Mouse (Mus musculus): ENCODE measurements around the gene Oxsr1. TPM values are rescaled to one million over a fixed set of nuclear protein-coding genes. Genes with fewer than 3 reads are reported as not detected.
A peak's percentile ranks its signal among the peaks of the same experiment; 100 is the strongest.
"Not testable (repeated sequence)": the region's sequence is repeated elsewhere in the genome, so short reads cannot be mapped to it uniquely, and the experiment has no call there.

Oxsr1 gene
- total RNA-seq, 2 experiments from 2014 or later = 32.0 to 33.2 TPM

DNA sequence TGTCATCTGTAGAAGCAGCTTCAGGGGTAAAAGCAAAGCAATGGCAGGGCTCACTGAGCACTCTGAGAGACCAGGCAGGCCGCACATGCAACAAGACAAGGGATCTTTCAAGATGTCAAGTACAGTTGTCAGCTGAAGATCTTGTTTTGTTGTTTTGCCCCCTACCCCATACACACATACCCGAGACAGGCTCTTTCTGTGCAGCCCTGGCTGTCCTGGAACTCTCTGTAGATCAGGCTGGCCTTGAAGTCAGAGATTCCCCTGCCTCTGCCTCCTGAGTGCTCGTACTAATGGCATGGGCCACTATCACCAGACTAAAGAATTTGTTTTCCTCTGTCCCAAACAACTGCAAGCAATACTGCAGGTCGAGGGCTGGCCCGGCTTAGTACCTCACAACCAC lies 44.2 kb downstream of the Oxsr1 start:
- DNase-seq (ENCODE audit: low spot score in 2 of 2) = no peak

- DNase-seq (ENCODE audit: low spot score in 2 of 2) = peak; percentile 35 to 45
Measured at GRCm38 (mm10) chr9:119276321-119276720, 45.9 kb downstream of the Oxsr1 start.

- DNase-seq (ENCODE audit: low spot score in 2 of 2) = not testable (repeated sequence)
Measured at GRCm38 (mm10) chr9:119274814-119275213, 47.4 kb downstream of the Oxsr1 start.

- no peak for DNase-seq (ENCODE audit: low spot score in 2 of 2)
Measured at GRCm38 (mm10) chr9:119271496-119271895, 50.7 kb downstream of the Oxsr1 start.

- no peak for DNase-seq (ENCODE audit: low spot score in 2 of 2)
Measured at GRCm38 (mm10) chr9:119268588-119269145, 53.6 kb downstream of the Oxsr1 start.

DNA sequence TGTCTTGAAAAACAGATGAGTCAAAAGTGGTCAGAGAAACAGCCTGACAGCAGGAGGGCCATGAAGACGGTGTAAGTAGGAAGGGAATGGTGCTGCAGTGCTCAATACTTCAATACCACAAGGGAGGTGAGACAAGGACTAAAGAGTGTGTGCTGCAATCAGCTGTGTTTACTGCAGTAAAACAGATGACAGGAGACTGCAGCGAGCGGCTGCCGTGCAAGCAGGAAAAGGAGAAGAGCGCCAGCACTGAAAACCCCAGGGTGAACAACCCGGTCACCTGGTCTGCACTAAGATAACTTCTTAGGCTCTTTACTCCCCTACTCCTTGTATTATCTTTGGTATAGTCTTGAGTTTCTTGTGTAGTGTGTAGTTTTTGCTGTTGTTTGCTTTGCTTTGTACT lies 54.1 kb downstream of the Oxsr1 start:
- DNase-seq (ENCODE audit: low spot score in 2 of 2) = no peak

- DNase-seq (ENCODE audit: low spot score in 2 of 2) = not testable (repeated sequence)
Measured at GRCm38 (mm10) chr9:119266121-119266395, 56.2 kb downstream of the Oxsr1 start.

DNA sequence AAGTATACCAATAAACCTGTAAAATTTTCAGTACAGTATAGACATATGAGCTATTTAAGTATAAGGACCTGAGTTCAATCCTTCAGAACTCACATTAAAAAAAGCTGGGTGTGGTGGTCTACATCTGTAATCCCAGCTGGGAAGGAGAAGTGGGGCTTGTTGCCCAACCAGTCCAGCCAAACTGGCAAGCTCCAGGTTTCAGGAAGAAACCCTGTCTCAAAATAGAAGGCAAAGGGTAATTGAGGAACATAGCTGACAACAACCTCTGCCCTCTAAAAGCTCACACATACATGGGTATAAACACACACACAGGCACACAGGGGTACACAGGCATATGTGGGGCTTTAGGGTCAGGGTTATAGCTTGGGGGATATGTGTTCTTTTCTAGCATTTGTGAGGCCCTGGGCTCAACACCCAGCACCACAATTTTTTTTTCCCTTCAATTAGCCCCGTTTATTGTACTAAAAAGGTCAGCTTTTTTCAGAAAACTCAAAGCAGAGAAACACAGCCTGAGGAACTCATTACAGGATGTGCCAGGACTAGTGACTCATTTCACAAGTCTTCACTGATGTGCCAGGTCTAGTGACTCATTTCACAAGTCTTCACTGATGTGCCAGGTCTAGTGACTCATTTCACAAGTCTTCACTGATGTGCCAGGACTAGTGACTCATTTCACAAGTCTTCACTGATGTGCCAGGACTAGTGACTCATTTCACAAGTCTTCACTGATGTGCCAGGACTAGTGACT lies 56.7 kb downstream of the Oxsr1 start:
- not testable (repeated sequence) for DNase-seq (ENCODE audit: low spot score in 2 of 2)

DNA sequence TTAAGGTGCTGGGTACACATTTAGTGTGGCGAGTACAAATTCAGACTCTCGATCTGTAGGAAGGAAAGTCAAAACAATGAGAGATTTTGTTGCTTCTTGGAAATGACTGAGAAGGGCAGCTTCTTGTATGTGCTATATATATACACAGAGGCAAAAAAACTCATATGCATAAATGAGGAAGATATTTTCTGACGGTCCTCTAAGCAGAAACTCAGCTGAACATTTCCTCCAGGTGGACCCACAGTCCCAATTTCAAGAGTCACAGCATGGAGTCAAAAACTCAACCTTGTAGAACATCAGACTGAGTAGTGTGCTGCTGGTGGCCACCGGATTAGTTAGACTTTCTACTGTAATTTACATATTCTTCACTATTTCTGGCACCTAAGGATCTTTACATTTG lies 59.2 kb downstream of the Oxsr1 start:
- DNase-seq (ENCODE audit: low spot score in 2 of 2) = no peak

- DNase-seq (ENCODE audit: low spot score in 2 of 2) = no peak
Measured at GRCm38 (mm10) chr9:119260825-119261224, 61.4 kb downstream of the Oxsr1 start.

DNA sequence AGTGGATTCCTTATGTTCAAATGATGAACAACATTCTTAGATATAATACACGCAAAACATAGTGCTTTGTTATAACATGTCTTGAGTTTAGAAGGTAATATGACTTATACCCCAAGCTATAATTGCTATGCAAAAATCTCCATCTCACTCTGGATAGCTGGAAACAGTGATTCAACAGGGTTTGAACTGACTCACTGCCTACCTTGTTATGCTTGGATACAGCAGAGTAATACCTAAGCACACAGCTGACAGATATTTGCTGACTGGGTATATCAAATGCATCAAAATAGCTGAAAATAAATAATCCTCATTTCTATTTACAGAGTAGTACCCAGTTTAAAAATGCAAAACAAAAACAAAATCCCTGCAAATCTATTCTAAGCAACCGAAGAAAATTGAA lies 63.4 kb downstream of the Oxsr1 start:
- no peak for DNase-seq (ENCODE audit: low spot score in 2 of 2)

- no peak for DNase-seq (ENCODE audit: low spot score in 2 of 2)
Measured at GRCm38 (mm10) chr9:119258128-119258527, 64.1 kb downstream of the Oxsr1 start.

DNA sequence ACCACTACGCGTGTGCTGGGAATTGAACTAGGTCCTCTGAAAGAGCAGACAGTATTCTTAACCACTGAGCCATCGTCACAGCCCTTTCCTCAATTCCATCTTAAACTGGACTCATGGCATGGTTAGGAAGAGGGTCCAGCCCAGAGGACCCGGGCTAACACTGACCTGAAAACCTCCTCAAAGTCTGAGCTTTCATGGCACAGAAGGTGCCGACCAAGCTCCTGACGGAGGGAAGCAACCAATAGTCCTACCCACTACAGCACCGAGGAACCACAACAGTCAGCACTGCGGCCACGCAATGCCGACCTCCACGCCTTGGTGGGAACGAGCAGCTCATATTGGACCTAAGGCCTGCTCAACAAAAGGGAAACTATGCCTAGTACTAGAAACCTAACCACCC lies 66.1 kb downstream of the Oxsr1 start:
- DNase-seq (ENCODE audit: low spot score in 2 of 2) = no peak

DNA sequence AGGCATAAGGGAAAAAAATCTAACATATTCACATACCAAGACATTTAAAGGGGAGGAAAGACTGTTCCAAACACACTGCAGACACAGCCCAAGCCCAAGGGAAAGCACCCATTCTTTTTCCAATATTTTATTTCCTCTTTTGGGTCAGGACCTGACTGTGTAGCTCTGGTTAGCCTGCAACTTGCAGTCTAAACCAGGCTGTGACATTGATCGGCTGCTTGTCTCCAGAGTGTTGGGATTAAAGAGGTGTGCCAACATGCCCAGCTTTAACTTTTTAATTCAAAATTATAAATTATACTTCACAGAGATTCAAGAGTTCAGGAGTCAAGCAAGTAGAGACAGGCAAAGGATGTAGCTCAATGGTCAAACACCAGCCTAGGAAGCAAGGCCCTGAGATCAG lies 67.1 kb downstream of the Oxsr1 start:
- DNase-seq (ENCODE audit: low spot score in 2 of 2) = no peak

DNA sequence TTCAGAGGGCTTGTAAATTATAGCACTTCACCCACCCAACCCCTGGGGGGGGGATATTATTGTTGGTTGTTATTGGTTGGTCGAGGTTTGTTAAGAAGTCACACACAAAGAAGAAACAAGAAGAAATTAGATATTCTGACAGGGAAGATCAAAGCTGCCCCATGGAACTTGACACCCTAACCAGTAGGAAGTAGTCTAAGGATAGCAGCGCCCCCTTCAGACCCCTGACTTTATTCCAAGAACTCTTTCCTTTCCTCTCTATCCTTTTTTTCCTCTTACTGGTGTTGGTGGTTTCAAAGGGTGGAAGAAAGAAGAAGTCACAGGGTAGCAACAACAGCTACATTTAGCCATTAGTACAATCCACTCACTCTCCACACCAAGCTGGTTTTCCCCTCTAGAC lies 68.0 kb downstream of the Oxsr1 start:
- no peak for DNase-seq (ENCODE audit: low spot score in 2 of 2)

- no peak for DNase-seq (ENCODE audit: low spot score in 2 of 2)
Measured at GRCm38 (mm10) chr9:119247996-119248395, 74.2 kb downstream of the Oxsr1 start.

GRCm38 (mm10) chr9:119246826-119247225 lies 75.4 kb downstream of the Oxsr1 start:
- DNase-seq (ENCODE audit: low spot score in 2 of 2) = no peak

DNA sequence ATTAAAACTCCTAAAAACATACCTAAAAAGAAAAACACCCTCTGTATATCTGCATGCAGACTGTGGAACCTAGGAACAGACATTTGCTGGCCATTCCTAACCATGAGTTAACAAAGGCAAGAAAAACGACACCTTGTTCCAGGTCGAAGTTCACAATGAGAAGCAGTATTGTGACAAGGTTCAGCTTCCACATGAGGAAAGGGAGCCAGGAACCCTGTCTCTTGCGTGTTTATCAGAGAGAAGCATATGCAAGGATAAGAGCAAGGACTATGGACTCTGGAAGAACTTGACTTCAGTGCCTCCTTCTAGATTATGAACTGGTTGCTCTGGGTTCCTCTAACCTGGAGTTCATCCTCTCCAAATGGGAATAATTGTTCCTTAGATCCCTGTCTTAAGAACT lies 78.2 kb downstream of the Oxsr1 start:
- no peak for DNase-seq (ENCODE audit: low spot score in 2 of 2)

DNA sequence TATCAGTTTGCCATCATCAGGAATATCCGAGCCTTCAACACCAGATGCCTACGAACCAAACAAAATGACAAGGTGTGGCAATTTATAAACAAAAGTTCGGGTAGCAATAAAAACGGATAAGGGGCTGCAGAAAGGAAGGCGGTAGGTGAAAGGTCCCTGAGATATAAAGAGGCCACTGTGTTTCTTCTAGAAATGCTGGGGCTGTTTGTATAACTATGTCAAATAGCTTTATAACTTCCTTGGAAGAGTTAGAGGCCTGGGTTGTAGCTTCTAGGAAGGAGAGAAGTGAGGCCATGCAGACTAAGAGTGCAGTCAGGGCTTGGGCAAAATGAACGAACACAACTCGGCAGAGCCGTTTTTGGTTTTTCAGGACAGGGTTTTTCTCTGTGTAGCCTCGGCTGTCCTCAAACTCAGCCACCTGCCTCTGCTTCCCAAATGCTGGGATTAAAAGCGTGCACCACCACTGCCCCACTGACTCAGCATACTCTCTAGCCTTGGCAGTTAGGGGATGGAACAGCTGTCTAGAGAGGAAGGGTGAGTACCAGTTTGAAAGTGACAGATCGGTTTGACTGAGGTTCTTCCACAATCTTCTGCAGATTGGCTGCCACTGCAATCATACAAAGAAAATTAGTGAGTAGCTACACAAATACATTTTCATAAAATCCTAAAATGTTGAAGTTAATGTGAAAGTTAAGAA lies 80.9 kb downstream of the Oxsr1 start:
- no peak for DNase-seq (ENCODE audit: low spot score in 2 of 2)

DNA sequence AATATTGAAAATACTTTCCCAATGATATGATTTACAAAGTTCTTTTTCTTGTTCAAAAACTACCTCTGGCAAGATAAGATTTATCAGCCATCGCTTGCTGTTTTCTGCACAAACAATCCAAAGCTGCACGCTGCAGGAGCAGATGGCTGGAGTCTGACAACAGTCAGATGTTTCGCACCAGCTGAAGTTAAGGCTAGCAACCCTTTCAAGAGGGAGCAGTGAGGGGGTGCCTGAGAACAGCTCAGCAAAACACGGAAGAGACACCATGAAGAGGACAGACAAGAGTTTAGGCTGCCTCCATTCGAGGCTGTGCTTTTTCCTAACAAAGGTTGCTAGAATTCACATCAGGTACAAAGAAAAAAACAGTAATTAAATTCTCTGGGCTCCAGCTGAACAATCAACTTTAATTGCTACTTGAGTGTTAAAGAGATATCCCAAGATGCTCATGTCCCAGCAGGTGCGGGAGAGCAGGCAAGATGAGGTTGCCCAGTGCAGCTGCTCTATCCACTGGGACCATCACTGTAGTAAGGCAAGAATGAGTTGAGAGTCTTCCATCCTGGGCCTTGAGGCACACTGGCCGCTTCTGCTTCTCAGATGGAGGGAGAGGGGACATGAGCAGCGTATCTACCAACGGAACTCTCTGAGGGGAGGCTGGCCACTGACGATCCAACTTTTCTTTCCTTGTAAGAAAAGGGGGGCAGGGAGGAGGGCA lies 81.8 kb downstream of the Oxsr1 start:
- DNase-seq (ENCODE audit: low spot score in 2 of 2) = peak in 1 of 2 experiments; percentile 10

- no peak for DNase-seq (ENCODE audit: low spot score in 2 of 2)
Measured at GRCm38 (mm10) chr9:119239274-119239673, 83.0 kb downstream of the Oxsr1 start.

- no peak for DNase-seq (ENCODE audit: low spot score in 2 of 2)
Measured at GRCm38 (mm10) chr9:119238796-119239195, 83.4 kb downstream of the Oxsr1 start.

Measured in layer of hippocampus, postnatal 14 days (tissue).